Mouse (Mus musculus): ENCODE results near the gene Pllp.

Gene Pllp

GRCm38 (mm10) chr8:94649496-94649895, 46.6 kb downstream of the Pllp start:
- no peak for DNase-seq (ENCODE audit: low spot score in 2 of 2)

- DNase-seq (ENCODE audit: low spot score in 2 of 2), result no peak
Measured at GRCm38 (mm10) chr8:94646165-94646564, 49.9 kb downstream of the Pllp start.

GRCm38 (mm10) chr8:94645202-94645601, 50.9 kb downstream of the Pllp start:
- no peak for DNase-seq (ENCODE audit: low spot score in 2 of 2)

GRCm38 (mm10) chr8:94641938-94642337, 54.1 kb downstream of the Pllp start:
- DNase-seq (ENCODE audit: low spot score in 2 of 2), result no peak

GRCm38 (mm10) chr8:94641183-94641582, 54.9 kb downstream of the Pllp start:
- DNase-seq (ENCODE audit: low spot score in 2 of 2), result no peak

- DNase-seq (ENCODE audit: low spot score in 2 of 2), result no peak
Measured at GRCm38 (mm10) chr8:94634211-94634610, 61.9 kb downstream of the Pllp start.

- DNase-seq (ENCODE audit: low spot score in 2 of 2), result no peak
Measured at GRCm38 (mm10) chr8:94633564-94634194, 62.4 kb downstream of the Pllp start.
